Mouse (Mus musculus) MN1 (cell line): ENCODE results near the gene Osgepl1.
"Not testable (repeated sequence)": the region's sequence is repeated elsewhere in the genome, so short reads cannot be mapped to it uniquely, and the experiment has no call there.

Experiments used
- DNase-seq: peaks from one replicate; pipeline ENCODE4 v3.0.0-alpha.2; 2016; ENCODE audit warnings: low spot score

Gene Osgepl1

DNA sequence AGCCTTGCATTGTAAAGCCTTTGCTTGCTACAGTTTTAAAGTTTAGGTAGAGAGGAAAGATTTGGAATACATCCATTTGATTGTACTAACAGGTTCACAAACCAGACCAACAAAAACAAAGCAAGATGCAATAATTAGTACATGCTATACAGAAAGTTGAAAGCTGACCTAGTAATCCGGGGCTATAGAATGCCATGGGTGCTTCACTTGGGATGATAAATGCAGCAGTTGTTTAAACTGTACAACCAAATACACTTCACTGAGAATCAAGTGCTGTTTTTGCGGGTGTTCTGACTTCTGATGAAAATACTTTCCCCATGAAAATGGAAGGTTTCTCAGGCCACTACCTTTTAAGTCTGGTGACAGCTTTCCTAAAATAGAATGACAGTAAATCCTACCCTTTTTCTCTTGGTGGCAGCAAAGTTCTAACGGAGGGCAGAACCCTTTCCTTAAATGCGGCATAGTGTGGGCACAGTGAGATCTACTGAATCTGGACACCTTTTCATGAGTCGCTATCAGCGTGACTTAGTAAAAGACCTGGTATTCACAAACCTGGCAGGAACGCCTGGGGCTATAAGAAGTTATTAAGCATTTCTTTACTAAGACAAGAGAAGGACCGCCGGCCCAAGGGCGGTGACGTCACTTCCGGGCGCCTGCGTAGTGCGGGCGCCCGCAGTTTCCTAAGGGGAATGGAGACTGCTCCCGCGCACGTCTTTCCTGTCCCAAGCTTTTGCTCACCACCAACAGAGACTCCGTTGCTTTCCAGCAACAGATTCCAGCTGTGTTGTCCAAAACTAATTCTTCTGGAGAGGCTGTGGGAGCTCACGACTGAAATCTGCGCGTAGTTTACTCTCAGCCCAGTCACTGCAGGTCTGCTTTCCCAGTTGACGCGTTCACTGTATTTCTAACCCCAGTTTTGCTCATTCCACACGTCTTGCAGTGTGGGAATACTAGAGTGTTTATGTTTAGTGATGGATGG lies at the start of gene Osgepl1:
Gene Osgepl1, plus strand, starts transcription at position 636 of the 979 bp plus-strand sequence.
- DNase-seq: peak; percentile 77

DNA sequence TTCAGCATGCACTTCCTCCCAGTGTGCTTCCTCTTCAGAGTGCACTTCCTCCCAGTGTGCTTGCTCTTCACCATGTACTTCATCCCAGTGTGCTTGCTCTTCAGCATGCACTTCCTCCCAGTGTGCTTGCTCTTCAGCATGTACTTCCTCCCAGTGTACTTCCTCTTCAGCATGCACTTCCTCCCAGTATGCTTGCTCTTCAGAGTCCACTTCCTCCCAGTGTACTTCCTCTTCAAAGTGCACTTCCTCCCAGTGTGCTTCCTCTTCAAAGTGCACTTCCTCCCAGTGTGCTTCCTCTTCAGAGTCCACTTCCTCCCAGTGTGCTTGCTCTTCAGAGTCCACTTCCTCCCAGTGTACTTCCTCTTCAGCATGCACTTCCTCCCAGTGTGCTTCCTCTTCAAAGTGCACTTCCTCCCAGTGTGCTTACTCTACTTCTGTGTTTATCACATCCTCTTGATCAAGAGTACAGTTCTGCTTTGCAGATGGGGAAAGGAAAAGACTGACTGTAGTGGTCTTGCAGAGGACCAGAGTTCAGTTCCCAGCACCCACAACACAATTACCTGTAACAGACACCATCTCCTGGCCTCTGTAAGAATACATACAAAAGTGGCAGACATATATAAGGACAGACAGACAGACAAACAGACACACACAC lies 48.3 kb upstream of the Osgepl1 start:
- not testable (repeated sequence) for DNase-seq

DNA sequence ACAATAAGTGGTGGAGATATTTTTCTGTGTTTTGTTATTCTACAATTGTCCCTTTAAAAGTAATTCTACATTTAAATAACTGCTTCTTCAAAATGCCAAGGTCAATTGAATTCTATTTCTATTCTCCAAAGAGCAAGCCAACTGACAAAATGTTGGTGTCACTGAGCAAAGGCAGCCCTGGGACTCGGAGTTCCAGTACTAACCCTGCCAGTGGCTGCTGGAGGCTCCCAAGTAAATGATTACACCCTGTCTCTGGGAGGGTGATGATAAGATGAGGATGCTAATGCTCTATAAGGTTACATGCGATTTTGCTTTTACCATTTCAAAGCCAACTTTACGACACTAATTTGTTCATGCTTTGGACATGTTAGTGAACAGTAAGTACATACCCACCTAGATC lies 43.5 kb upstream of the Osgepl1 start:
- DNase-seq: no peak

DNA sequence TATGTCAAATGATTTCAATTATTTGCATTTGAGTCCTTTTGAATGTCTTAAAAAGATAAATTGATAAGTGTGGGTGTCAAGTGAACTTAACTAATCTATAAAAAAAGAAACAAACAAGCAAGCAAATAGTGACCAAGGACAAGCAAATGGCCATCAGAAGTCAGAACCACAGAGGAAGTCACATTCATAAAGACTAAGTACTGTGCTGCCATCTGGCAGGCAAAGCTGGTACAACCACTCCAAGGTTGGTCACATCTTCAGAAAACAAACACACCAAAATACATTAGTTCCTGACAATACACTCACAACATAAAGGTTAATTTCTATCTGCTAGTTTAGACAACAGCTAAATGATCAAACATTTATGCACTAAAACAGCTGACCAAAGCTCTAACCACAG lies 40.8 kb upstream of the Osgepl1 start:
- DNase-seq: peak; percentile 11

DNA sequence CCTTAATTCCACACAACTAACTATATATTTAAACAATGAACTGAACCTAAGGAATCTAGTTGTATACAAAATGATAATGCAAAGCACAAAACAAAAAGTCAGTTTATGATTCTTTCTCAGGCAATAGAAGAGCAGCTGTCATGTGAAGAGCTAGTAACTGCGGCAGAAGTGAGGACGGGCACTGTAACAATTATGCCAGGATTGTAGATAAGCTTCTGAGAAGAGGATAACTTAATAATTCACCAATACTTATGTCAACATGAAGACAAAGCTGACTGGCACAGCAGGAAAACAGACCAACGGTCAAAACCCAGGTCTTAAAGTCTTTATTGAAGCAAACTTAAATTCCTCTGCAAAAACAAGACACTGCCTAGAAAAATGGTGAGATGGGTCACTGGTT lies 22.2 kb upstream of the Osgepl1 start:
- DNase-seq: no peak

DNA sequence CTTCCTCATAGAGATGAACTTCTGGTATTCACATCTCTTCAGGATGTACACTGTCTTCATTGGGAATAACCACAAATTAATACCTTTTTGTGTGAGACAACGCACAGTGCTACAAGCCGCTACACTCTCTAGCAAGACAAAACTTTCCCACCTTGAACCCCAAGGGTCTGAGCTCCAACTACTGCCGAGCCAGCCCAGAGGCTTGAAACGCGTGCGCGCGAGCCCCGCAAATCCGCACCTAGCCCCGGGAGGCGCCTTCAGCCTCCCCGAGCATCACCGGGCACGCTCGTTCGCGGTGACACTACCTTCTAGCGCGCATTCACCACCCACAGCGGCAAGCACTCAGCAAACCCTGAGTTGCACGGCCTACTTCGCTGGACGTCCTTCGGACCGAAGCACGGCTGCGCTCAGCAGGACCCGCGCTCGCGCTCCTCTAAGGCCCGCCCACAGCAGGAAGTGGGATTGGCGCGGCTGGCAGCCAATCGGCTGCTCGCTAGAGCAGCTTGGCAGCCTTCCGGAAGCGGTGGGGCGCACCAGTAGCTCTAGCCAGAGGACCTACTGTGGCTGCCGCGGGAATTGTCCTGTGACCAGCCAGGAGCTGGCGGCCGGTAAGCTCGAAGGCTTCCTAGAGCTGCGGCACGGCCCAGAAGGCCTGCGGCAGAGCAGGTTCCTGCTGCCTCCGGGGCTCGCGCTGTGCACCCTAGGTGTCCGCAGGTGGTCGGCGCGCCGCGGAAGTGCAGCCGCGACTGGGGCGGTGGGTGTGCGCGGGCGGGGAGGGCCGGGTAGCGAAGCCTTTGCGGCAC lies 16.6 kb upstream of the Osgepl1 start, which contains the start of the genes Pms1, Ormdl1 and Gm28778:
Gene Pms1, minus strand, starts transcription at position 438 of the 803 bp plus-strand sequence.
Gene Ormdl1, plus strand, starts transcription at position 515 of the 803 bp plus-strand sequence.
Gene Gm28778, plus strand, starts transcription at position 531 of the 803 bp plus-strand sequence.
- DNase-seq: peak; percentile 96

DNA sequence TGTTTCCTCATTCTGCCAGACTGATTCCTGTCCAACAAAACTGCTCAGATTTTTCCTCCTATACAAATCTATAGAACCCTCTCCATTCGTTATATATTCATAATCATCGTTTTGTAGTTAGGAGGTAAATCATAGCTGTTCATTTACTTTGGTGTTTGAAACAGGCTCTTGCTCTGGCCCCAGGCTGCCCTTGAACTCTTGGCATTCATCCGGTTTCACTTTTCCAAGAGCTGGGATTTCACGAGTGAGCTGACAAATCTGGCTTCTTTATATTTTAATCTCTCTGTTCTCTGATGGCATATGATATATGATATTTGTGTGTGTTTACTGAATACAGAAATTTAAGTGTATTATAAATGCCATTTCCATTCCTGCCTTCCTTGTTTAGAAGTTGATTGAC lies 12.9 kb upstream of the Osgepl1 start:
- DNase-seq: no peak

DNA sequence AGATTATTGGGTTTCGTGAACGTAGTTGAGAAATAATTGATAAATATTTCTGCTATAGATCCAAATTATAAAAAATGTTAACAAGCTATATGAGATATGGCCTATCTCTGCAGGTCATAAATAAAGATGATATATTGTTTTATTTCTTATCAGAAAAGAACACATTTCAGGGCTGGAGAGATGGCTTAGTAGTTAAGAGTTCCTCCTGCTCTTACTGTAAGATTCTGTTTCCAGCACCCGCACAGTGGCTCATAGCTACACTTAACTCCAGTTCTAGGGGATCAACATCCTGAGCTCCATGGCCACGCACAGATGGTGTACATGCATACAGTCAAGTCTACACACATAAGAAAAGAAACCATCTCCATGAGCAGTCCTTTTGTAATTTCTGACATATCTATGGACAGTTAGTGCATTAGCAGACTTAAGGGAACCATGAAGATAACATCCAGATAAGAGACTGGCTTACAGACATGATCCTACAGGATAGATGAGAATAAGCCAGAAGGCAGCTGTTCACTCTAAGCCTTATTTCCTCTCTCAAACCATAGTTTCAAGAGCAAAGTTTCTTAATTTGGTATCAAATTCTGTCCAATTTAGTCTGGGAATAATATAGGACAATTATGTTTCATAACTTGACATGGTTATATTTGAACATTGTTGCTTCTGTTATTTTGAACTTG lies 8.4 kb downstream of the Osgepl1 start:
- DNase-seq: no peak

DNA sequence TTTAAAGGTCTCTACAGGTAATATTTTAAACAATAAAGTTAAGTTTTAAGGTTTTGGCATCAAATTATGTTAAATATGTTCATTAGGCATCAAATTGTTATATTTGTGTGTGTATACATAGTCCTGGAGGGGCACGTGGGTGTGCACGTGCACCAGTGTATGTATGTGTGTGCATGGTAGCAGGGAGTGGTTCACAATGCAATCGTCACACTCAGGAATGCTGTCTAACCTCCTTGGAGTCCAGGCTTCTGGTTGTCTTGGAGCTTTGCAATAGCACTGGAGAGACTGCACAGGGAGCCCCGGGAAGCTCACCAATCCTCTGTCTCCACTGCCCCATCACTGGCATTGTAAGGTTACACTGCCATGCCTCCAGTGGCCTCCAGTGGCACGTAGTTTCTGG lies 9.8 kb downstream of the Osgepl1 start:
- DNase-seq: no peak

DNA sequence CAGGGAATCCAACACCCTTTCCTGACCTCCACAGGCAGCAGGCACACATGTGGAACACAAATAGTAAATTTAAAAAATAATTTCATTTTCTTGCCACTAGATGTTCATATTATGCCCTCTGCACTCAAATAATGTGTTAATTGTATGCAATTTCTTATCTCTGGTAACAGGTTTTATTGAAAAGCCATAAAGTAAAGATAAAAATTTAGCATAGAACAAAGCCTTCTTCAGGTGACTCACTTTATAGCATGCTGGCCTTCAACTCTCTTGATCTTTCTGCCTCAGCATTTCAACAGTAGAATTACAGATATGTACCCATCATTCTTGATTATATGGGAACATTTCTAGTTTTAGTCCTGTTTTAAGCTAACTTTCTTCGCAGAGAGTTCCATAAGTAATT lies 10.9 kb downstream of the Osgepl1 start:
- DNase-seq: no peak

DNA sequence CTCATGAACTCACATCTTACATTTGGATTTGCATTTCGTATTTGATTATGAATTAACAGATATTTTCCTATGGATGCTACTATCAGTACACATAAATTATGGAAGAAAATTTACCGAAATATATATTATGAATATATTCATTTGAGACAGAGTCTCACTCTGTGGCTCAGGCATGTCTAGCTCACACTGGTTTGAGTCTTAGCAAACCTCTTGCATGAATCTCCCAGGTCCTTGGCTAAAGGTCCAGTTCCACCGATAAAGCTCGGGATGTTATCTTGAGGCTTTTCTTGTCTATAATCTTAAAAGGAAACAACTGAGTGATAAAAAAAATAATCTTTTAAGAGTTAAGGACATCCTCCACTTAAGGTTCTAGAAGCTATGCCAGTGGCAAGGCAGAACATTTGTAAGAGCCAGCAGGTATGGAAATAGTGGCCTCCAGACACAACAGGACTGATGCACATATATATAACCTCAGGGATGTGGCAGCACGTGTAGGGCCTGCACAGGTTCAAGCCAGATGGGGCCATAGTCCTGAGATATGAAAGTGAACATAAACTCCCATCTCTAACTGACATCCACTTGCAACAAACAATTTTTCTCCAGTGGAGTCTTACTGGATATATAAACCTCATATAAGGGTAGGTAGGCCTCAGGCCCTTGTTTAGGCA lies 11.5 kb downstream of the Osgepl1 start:
- no peak for DNase-seq

DNA sequence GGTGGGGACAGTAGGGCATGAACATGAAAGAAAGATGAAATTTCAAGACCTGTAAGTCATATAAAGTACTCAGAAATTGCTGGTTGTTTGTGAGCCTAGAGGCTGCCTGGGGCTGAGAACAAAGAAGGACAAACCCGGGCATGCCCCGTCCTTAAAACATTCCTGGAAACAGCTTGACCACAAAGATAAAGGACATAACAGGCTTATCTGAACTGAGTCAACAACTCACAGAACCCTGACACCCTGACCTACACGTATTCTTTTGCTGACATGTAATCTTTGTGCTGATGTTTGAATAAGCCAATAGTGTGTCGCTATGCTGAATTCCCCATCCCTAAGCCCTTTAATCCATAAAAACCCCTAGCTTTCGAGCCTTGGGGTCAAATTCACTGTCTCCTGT lies 20.1 kb downstream of the Osgepl1 start:
- DNase-seq: not testable (repeated sequence)

DNA sequence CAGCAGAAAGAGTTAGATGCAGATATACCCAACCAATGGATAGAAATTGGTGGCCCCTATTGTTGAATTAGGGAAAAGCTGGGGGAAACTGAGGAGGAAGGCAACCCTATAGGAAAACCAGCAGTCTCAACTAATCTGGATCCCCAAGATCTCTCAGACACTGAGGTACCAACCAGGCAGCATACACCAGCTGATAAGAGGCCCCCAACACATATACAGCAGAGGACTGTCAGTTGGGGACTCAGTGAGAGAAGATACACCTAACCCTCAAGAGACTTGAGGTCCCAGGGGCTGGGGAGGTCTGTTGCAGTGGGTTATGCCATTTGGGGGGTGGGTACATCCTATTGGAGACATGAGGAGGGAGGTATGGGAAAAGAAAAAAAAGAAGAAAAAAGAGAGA lies 22.0 kb downstream of the Osgepl1 start:
- no peak for DNase-seq

DNA sequence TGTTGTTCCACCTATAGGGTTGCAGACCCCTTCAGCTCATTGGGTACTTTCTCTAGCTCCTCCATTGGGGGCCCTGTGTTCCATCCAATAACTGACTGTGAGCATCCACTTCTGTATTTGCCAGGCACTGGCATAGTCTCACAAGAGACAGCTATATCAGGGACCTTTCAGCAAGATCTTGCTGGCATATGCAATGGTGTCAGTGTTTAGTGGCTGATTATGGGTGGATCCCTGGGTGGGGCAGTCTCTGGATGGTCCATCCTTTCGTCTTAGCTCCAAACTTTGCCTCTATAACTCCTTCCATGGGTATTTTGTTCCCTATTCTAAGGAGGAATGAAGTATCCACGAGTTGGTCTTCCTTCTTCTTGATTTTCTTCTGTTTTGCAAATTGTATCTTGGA lies 24.0 kb downstream of the Osgepl1 start:
- not testable (repeated sequence) for DNase-seq

DNA sequence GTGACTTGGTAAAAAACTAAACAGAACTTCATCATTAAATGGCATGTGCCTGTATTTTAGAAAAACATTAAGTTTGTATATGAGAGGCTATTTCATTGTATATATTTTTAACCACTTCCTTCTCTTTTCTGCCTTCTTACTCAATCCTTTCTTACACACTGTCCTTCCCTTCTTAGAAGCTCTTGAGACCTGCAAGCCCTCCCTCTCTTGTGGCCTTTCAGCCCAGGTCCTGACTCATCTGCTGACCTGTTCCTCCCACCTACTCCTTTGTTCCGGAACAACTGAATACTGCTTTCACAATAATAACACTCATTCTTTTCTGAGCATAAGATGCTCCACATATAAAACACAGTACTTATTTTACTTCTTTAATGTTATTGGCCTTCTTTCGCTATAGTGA lies 27.6 kb downstream of the Osgepl1 start:
- no peak for DNase-seq

DNA sequence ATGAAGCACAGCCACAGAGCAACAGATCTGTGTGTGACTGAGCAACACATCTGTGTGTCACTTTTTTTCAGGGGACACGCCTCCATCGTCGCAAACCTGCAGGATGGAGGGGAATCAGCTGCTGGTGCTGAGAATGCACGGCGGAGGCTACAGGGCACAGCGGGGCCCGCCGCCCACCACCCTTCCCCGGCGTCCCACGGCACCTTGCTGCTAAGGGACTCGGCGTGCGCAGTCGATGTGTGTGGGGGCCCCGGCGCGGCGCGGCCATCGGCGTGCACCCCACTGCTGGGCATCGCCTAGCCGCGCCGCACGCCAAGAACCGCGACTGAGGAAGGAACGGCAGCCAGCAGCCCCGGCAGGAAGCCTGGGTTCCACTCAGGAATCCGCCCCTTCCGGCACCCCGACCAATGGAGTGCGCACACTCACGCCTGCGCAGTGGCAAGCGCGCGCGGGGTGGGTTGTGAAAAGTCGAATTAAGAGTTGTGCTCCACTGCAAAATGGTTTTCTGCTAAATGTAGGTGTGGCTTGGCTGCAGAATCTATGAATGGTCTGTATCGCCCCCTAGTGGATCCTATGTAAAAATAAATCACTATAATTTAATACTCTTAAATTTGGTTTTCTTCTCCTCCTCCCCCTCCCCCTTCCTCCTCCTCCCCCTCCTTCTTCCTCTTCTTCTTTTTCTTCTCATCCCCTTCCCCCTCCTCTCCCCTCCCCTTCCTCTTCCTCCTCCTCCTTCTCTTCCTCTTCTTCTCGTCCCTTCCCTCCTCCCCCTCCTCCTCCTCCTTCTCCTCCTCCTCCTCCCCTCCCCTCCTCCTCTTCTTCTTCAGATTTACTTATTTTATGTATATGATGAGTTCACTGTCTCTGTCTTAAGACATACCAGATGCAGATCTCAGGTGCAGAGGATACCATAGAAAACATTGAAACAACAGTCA lies 39.2 kb downstream of the Osgepl1 start, which contains the start of the genes Asdurf, Gm28551 and Asnsd1:
Gene Asdurf, minus strand, starts transcription at position 293 of the 935 bp plus-strand sequence.
Gene Gm28551, minus strand, starts transcription at position 341 of the 935 bp plus-strand sequence.
Gene Asnsd1, minus strand, starts transcription at position 426 of the 935 bp plus-strand sequence.
- peak; percentile 97 for DNase-seq

DNA sequence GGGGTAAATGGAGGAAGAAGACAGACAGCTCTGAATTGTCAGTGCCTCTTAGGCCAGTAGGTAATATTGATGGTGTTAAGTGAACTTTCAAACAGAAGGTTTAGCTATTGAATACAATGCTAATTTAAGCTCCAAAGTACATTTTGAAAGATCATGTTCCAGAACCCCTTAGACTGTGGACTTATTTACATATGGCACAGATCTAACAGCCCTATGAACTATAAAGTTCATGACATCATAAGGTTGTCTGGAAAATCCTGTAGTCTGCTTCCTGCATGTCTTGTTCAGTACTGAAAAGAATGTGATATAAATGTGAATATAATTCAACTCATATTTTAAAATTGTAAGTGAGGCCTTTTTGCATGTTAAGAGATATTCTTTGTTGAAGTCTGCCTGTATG lies 45.6 kb downstream of the Osgepl1 start:
- no peak for DNase-seq
